Comparison of ENCODE assay signal across 33 mouse cellular contexts in the genomic region with DNA sequence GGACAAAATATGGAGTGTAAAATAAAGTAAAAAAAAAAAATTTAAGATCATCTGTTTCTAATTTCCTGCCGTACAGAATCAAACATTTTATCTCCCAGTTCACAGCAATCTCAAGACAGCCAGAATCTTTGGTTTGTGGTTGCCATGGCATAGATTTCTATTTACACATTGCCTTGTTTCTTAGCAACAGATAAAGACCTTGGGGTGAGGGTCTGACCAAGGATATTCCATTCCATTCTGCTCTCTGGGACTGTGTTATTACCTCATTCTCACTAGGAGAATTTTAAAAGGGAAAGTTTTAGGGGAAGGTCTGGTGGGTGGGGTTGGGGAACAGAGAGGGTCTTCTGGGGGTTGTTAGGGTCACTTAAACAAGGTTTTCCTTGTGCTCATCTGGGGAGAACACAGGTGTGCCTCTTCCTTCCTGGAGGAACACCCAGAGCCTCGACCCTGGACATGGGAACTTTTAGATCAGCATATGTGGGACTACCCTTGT. TPM values are rescaled to one million over a fixed set of nuclear protein-coding genes. Genes with fewer than 3 reads are reported as not detected.
DNase-seq lines count a peak whose midpoint lies in the region; ATAC-seq lines count a peak whose summit lies in the region.
"Had no signal": no experiment of that assay in that cellular context is flagged by ENCODE, and none has a peak within 500 bp of the region (broad histone marks: within the 10 kb centered on the region; RNA-seq: fewer than 3 reads in every experiment).

Gene Tpte, plus strand, starts transcription at position 443 of the 493 bp plus-strand sequence.

- H3K27me3 ChIP-seq in limb, embryonic 12.5 days, result no peaks in the 10 kb centered on the region
- no peaks in the 10 kb centered on the region for H3K27me3 ChIP-seq in limb, embryonic 10.5 days (ENCODE audit: low read depth, poor library complexity, severe bottlenecking)
- no peaks in the 10 kb centered on the region for H3K27me3 ChIP-seq in embryonic facial prominence, embryonic 14.5 days (replicated peaks; ENCODE audit: control insufficient read depth, insufficient read depth, low read length)
- no peaks in the 10 kb centered on the region for H3K27me3 ChIP-seq in limb, embryonic 15.5 days
- H3K27me3 ChIP-seq: embryonic facial prominence, embryonic 13.5 days; forebrain, embryonic 13.5 days; heart, embryonic 15.5 days had no signal

- no peak for DNase-seq in limb, embryonic 10.5 days (ENCODE audit: low spot score)
- peak; percentile 19 for DNase-seq in 3T3-L1 (ENCODE audit: low read depth, low spot score)
- peak; percentile 59 for DNase-seq in embryonic facial prominence, embryonic 14.5 days (ENCODE audit: low spot score)
- no peak for DNase-seq in cerebellum, adult 11-12 months
- no peak for DNase-seq in gastrocnemius, postnatal 36 days
- DNase-seq: adrenal gland, adult 2 months; adrenal gland, postnatal 14 days; cerebellum, adult 18-20 months; cerebellum, adult 9-10 months; cerebellum, postnatal 14 days; gastrocnemius, postnatal 10 days; heart, adult 11 months; heart, postnatal 10 days; heart, postnatal 36 days had no signal

- intact Hi-C loops in gastrocnemius, postnatal 36 days (cut with DNase I), result no loop called here

- no peaks in the 10 kb centered on the region for H3K36me3 ChIP-seq in limb, embryonic 12.5 days
- no peaks in the 10 kb centered on the region for H3K36me3 ChIP-seq in limb, embryonic 10.5 days
- no peaks in the 10 kb centered on the region for H3K36me3 ChIP-seq in embryonic facial prominence, embryonic 14.5 days (ENCODE audit: control insufficient read depth, insufficient read depth, low read length)
- H3K36me3 ChIP-seq in limb, embryonic 15.5 days, result no peaks in the 10 kb centered on the region
- H3K36me3 ChIP-seq: embryonic facial prominence, embryonic 13.5 days; forebrain, embryonic 10.5 days; heart, embryonic 15.5 days; hindbrain, embryonic 10.5 days had no signal

- H3K9ac ChIP-seq in limb, embryonic 12.5 days (replicated peaks), result no peak within 1 kb of the TSS
- H3K9ac ChIP-seq in embryonic facial prominence, embryonic 14.5 days (ENCODE audit: low read depth, low read length), result no peak within 1 kb of the TSS
- no peak within 1 kb of the TSS for H3K9ac ChIP-seq in limb, embryonic 15.5 days
- H3K9ac ChIP-seq: embryonic facial prominence, embryonic 13.5 days; forebrain, embryonic 13.5 days; heart, embryonic 15.5 days; hindbrain, embryonic 14.5 days had no signal

- no peak for ATAC-seq in limb, embryonic 12.5 days (ENCODE audit: insufficient number of reproducible peaks, insufficient read depth, low FRiP score, low TSS enrichment, low read depth)
- peak; percentile 75; the same call in 1 of the 2 replicates for ATAC-seq in embryonic facial prominence, embryonic 14.5 days (ENCODE audit: low read depth)
- ATAC-seq in limb, embryonic 15.5 days (ENCODE audit: insufficient number of reproducible peaks, low FRiP score, low TSS enrichment, low read depth), result peak; percentile 35; the same call in 1 of the 2 replicates
- ATAC-seq: CD4-positive, CD25-positive, alpha-beta regulatory T cell, adult 4 months; forebrain, embryonic 13.5 days; forebrain, embryonic 16.5 days; hindbrain, postnatal 0 days; inflammation-experienced regulatory T-cells, adult 6 months had no signal

- H3K9me3 ChIP-seq in limb, embryonic 12.5 days, result no peaks in the 10 kb centered on the region
- no peaks in the 10 kb centered on the region for H3K9me3 ChIP-seq in limb, embryonic 10.5 days (replicated peaks)
- no peaks in the 10 kb centered on the region for H3K9me3 ChIP-seq in embryonic facial prominence, embryonic 14.5 days (ENCODE audit: control insufficient read depth, low read length)
- 0 out of 2 replicates have a peak, but pooled peaks cover 5% of the 10 kb centered on the region for H3K9me3 ChIP-seq in limb, embryonic 15.5 days
- H3K9me3 ChIP-seq: forebrain, embryonic 10.5 days; heart, embryonic 15.5 days; hindbrain, embryonic 10.5 days had no signal

- H3K4me2 ChIP-seq in limb, embryonic 12.5 days, result no peak within 1 kb of the TSS
- no peak within 1 kb of the TSS for H3K4me2 ChIP-seq in embryonic facial prominence, embryonic 14.5 days (ENCODE audit: low read depth, low read length)
- H3K4me2 ChIP-seq in limb, embryonic 15.5 days, result no peak within 1 kb of the TSS
- H3K4me2 ChIP-seq: embryonic facial prominence, embryonic 13.5 days; forebrain, embryonic 13.5 days; heart, embryonic 11.5 days; heart, embryonic 15.5 days; hindbrain, embryonic 14.5 days had no signal

- no peaks in the 10 kb centered on the region for H3K4me1 ChIP-seq in limb, embryonic 12.5 days (replicated peaks)
- H3K4me1 ChIP-seq in limb, embryonic 10.5 days, result no peaks in the 10 kb centered on the region
- H3K4me1 ChIP-seq in embryonic facial prominence, embryonic 14.5 days (ENCODE audit: control insufficient read depth, insufficient read depth, low read length), result no peaks in the 10 kb centered on the region
- peaks cover 4% of the 10 kb centered on the region; the same call in 1 of the 2 replicates for H3K4me1 ChIP-seq in limb, embryonic 15.5 days
- H3K4me1 ChIP-seq: forebrain, embryonic 10.5 days; forebrain, embryonic 13.5 days; heart, embryonic 15.5 days; hindbrain, embryonic 10.5 days had no signal

- WGBS in limb, embryonic 12.5 days, result 53% methylated on average over 2 of the region's 2 CpGs
- 73% methylated on average over 2 of the region's 2 CpGs for WGBS in limb, embryonic 10.5 days
- WGBS in embryonic facial prominence, embryonic 14.5 days, result 50% methylated on average over 2 of the region's 2 CpGs
- WGBS in limb, embryonic 15.5 days, result 46% methylated on average over 2 of the region's 2 CpGs

- H3K27ac ChIP-seq in limb, embryonic 12.5 days, result 0 out of 2 replicates have a peak within 1 kb of the TSS, but pooled peaks have one; percentile 12
- no peak within 1 kb of the TSS for H3K27ac ChIP-seq in limb, embryonic 10.5 days
- no peak within 1 kb of the TSS for H3K27ac ChIP-seq in embryonic facial prominence, embryonic 14.5 days (replicated peaks; ENCODE audit: low read depth, low read length)
- 0 out of 2 replicates have a peak within 1 kb of the TSS, but pooled peaks have one; percentile 22 for H3K27ac ChIP-seq in limb, embryonic 15.5 days
- H3K27ac ChIP-seq: embryonic facial prominence, embryonic 13.5 days; forebrain, embryonic 10.5 days; forebrain, embryonic 13.5 days; heart, embryonic 15.5 days; hindbrain, embryonic 10.5 days; hindbrain, embryonic 14.5 days; hindbrain, postnatal 0 days had no signal

- no peak within 1 kb of the TSS for H3K4me3 ChIP-seq in limb, embryonic 12.5 days (replicated peaks)
- no peak within 1 kb of the TSS for H3K4me3 ChIP-seq in limb, embryonic 10.5 days
- no peak within 1 kb of the TSS for H3K4me3 ChIP-seq in embryonic facial prominence, embryonic 14.5 days (ENCODE audit: low read depth, low read length)
- no peak within 1 kb of the TSS for H3K4me3 ChIP-seq in limb, embryonic 15.5 days
- H3K4me3 ChIP-seq: embryonic facial prominence, embryonic 13.5 days; forebrain, embryonic 10.5 days; forebrain, embryonic 13.5 days; heart, embryonic 15.5 days; hindbrain, embryonic 10.5 days had no signal

RNA-seq across cellular contexts. Expression of gene Tpte, which starts in this region (rescaled TPM):
- not detected in 2 replicates for polyA plus RNA-seq in limb, embryonic 12.5 days (2016; fragmentation: Nextera tagmentation; extraction: Ambion mirVana)
- not detected in 2 replicates for polyA plus RNA-seq in limb, embryonic 10.5 days (2016; fragmentation: Nextera tagmentation; extraction: Ambion mirVana)
- polyA plus RNA-seq in embryonic facial prominence, embryonic 14.5 days (2014; fragmentation: Nextera tagmentation; extraction: Ambion mirVana), result not detected in 2 replicates
- not detected in 2 replicates for polyA plus RNA-seq in limb, embryonic 15.5 days (2015; fragmentation: Nextera tagmentation; extraction: Ambion mirVana)
- total RNA-seq in gastrocnemius, postnatal 36 days (2021), result not detected
- total RNA-seq: adrenal gland, adult 2 months; adrenal gland, postnatal 14 days; adrenal gland, postnatal 4 days; gastrocnemius, adult 18-20 months; gastrocnemius, postnatal 4 days; heart, adult 8-10 months; heart, postnatal 10 days; heart, postnatal 36 days; hindbrain, postnatal 0 days; MEL had no signal
- polyA plus RNA-seq: C2C12; CD4-positive, CD25-positive, alpha-beta regulatory T cell, adult 4 months; embryonic facial prominence, embryonic 13.5 days; forebrain, embryonic 10.5 days; forebrain, embryonic 13.5 days; forebrain, embryonic 16.5 days; heart, embryonic 11.5 days; heart, embryonic 15.5 days; hindbrain, embryonic 10.5 days; hindbrain, embryonic 14.5 days; hindbrain, postnatal 0 days; inflammation-experienced regulatory T-cells, adult 6 months had no signal

Comparison
In these comparisons a context has a peak if more than half of its experiments do, and no peak if none do; other contexts are left out.
1. Peak in DNase-seq and ATAC-seq in embryonic facial prominence, embryonic 14.5 days; RNA of the gene not detected or under 1 TPM.
2. Peak in ATAC-seq and H3K27ac ChIP-seq in limb, embryonic 15.5 days; RNA of the gene not detected or under 1 TPM.